Mouse (Mus musculus): ENCODE data around the gene Zdhhc24. TPM values are rescaled to one million over a fixed set of nuclear protein-coding genes. Genes with fewer than 3 reads are reported as not detected.

The Zdhhc24 gene
- total and polyA plus RNA-seq, 3 experiments: 16.7 to 80.4 (median 21.8) TPM

DNA sequence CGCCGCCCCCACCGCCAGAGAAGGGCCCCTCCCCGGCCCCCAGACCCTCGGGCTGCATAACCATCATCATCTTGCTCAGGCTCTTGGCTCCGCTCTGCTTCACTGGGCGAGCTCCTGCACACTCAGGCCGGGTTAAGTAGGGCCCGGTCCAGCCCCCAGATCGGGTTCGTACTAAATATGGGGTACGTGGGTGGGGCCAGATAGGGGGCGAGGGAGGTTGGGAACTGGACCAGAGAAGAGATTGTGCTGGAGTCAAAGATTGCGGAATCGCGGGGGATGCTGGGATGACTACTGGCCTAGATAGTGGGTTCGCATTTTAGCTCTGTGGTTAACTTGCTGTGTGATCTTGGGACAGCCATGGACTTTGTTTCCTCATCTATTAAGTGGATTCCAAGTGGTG, 683 bp upstream of the Zdhhc24 start, which contains the start of gene Actn3:
Actn3 (minus strand) TSS at position 125 of the 400 bp plus-strand sequence.
- DNase-seq: no peak

DNA sequence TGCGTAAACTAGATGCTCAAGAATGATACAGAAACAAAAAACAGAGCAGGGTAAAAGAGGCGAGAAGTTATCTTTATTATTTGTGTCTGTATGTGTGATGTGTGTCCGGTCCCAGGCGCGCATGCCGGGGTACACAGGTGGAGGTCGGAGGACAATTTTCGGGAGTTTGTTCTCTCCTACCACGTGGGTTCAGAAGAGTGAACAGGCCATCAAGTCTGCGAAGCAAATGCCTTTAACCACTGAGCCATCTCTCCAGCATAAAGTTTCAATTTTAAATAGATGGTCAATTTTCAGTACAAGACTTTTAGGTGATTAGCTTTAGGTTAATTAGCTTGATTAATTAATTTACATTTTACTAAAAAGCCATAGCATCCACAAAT, 846 bp downstream of the Zdhhc24 start:
- no peak for DNase-seq

DNA sequence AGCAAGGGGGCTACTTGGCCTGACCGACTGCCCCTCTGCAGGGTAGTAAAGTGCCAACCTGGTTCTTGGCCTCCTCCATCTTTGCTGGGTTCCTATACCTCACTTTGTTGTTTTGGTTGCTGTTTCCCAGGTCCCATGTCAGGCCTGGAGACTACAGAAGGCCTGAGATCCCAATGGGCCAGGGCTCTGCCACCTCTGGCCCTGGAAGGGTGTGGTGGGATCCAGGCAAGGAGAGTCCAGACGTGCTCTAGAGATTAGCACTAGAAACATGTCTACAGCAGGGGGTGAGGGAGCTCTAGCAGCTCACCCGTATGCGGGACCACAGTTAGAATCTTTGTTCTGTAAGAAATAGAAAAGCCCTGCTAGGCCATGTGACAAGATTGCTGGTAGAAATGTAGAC, 5.5 kb downstream of the Zdhhc24 start:
- no peak for DNase-seq

DNA sequence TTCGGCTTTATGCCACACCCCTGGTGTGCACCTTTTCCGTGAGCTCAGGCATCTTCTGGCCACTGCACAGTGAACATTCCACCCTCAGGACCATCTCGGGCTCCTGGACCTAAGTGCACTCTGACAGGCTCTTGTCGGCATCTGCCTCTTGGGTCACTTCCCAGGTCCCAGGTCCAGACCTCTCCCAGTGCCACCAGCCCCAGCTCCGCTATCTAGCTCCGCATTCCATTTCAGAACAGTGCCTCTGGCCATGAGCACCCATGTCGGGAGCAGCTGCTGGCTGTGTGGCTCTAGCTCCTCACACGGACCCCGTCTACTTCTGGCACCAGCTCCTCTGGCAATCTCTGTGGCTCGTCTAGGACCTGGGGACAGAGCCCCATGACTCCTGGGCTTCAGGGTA, 11.3 kb downstream of the Zdhhc24 start:
- DNase-seq: no peak

DNA sequence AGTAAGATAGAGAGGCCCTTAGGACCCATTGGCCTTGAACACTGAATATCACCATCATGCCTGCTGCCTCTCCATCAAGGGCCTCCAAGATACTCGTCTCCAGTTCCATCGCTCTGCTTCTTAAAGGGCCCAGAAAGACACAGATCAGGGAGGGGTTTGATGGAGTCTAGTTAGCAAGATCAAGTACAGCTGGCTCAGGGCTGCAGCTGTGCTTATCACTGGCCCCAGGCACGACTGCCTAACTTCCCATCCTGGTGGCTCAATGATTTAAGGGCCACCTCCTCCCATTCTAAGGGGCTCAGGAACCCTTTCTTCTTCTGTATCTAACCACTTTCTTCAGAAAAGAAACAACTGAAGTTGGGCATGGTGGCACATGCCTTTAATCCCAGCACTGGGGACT, 13.3 kb downstream of the Zdhhc24 start:
- no peak for DNase-seq

DNA sequence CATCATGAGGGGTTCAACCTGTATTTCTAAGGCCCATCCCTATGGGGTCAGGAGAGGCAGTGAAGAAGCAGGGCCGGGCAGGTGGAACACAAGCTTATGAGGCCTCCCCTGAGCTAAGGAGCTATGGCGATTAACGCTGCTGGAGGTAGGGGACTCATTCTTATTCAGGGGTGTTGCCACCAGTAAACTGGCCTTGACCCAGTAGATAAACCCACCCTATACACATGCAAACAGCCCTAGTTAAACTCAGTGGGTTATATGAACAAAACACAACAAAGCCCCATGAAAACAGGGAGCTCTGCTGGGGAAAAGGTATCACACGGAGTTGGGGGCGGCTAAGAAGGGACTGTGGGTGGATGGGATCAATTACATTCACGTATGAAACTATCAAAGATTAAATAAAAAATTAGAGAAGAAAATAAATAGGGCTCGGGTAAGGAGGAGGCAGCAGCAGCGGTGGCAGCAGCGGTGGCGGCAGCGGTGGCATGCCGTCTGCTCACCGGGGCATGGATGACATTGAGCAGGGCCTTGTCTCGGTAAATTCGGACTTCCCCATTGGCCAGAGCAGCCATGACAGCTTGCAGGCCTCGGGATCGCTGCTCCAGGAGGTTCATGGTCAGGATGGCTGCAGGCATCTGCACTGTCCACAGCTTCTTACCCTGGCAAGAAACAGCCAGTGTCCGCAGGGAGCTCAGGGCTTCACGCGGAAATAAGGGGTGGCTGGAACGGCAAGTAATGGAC, 18.5 kb downstream of the Zdhhc24 start:
- DNase-seq: no peak

DNA sequence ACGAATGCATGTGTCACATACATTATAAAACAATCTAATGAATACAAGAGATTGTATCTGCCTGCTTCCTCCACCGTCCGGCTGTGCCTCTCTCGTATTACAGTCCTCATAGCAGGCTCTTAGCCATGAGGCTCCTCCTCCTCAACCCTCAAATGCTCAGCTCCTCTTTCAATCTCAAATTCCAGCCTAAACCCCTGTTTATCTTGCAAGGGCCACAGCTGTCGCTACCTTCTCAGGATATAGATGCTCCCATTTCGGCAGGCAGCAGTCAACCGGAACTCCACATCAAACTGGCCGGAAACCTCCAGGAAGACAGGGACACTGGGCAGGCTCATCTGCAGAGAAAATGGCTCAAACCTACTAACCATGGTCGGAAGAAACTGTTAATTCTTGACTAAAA, 20.5 kb downstream of the Zdhhc24 start:
- no peak for DNase-seq

DNA sequence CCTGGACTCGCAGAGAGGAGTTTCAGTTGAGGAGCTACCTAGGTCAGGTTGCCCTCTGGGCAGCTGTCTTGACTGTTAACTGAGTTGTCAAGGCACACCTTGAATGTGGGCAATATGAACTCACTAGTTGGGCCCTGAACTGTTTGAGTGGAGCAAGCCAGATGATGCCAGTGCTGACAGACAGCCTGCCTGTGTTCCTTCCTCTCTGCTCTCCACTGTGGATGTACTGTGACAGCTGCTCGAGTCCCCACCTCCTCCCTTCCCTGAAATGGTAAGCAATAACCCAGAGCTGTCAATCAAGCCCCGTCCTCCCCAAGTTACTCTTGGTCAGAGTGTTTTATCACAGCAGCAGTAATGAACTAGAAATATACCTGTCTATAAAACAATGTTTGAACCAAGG, 21.4 kb downstream of the Zdhhc24 start:
- no peak for DNase-seq

DNA sequence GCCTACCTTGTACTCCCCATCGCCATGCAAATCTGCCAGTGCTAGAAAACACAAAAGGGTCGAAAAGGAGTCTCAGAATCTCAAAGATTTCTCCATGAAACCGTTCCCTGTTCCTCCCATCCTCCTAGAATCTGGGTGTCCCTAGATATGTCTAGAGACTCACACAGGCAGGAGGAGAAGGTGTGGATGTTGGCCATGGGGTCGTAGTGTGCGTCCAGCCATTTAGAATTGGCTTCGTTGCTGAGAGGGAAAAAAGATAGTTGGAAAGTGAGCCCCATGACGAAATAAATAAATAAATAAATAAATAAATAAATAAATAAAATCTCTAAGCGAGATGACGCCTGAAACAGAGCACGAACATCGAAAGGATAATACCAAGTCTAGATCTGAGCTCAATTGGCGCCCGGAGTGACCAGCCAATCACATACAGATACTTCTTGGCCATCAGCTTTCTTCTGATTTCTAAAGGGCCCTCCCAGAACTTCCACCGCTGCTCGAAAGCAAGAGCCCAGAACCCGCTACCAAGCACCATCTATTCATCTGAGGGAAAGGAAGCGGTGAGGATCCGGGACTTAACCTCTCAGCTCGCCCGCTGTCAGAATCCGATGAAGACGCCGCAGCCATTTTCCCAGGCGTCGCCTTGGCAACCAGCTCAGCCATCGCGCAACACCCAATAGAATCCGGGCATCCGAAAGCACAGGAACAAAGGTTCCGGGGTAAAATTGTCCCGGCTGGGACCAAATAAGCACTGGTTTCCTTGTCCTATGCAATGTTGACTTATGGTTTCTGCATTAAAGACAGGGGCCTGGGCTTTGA, 27.7 kb downstream of the Zdhhc24 start, which contains the start of gene Bbs1:
Bbs1 (minus strand) TSS at position 650 of the 816 bp plus-strand sequence.
- peak; percentile 82 for DNase-seq

DNA sequence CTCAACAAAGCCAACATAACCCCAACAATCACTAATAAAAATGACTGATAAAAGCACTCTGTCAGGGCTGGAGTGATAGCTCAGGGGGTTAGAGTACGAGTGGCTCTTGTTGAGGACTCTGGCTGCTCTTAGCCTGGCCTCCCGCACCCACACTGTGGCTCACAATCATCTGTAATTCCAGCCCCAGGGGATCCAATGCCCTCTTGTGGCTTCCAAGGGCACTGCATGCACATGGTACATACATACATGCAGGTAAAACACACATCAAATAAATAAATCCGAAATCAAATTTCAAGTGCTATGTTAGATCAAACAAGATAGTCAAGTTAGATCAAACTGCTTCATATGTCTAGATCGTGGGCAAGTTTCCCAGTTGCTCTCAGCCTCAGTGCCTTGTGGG, 29.6 kb downstream of the Zdhhc24 start:
- no peak for DNase-seq

DNA sequence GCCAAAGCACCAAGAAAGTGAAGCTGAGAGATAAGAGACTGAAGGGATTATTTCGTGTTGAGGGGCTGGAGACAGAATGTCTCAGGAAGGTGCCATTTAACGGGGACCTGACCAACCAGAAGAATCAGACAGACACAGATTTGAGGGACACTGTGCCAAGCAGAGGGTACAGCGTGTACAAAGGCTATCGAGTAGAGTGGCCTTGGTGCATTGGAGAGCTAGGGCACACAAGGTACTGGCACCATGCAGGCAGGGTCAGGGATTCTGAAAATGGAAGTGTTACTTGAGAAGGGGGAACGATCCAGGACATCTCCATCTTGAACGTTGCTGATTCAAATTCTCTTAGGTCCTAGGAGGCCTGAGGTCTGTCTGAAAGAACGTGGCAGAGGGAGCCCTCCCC, 30.9 kb downstream of the Zdhhc24 start:
- no peak for DNase-seq

DNA sequence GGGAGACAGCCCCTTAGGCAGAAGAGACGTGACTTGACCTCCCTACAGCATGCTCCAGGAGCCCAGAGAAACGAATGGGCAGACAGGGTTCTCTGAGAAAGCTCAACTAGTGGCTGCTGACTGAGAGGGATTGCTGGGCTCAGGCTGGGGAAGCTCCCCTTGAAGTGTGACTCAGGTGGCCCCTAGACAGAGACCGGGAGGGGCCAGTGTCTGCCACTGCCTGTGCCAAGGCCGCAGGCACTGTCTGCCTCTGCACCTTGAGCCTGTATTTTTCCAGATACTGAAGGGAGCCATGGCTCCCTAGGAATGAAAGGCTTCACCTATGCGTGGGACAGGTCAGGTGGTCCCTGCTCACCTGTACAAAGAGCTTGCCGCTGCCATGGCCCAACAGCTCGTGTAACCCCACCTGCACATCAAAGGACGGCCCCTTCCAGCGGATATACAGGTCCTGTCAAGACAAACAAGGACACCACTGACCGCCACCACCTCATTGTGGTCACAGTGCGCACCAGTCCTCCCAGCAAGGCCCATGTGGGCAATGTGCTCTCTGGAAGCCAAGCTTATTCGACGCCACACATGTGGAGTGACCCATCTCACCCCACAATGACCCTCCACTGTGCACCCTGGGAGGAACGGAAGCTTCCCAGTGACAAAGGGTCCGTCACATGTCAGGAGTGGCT, 37.6 kb downstream of the Zdhhc24 start:
- DNase-seq: peak; percentile 76

DNA sequence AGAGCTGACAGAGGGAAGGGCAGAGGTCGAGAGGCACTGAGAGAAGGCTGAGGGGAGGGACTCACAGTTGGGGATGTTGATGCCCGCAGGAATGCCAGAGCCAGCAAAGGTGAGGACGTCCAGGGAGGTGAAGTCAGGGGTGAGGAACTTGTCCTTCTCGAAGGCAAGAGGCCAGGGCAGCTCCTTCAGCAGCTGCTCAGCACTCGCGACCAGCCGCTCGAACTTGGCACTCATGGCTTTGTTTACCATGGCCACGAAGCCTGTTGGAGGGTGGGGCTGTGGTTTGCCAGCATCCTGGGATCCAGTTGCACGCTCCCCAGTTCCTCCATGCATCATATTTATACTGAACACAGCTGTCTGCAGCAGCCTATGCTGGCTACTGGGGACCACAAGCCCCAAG, 38.4 kb downstream of the Zdhhc24 start:
- DNase-seq: no peak

DNA sequence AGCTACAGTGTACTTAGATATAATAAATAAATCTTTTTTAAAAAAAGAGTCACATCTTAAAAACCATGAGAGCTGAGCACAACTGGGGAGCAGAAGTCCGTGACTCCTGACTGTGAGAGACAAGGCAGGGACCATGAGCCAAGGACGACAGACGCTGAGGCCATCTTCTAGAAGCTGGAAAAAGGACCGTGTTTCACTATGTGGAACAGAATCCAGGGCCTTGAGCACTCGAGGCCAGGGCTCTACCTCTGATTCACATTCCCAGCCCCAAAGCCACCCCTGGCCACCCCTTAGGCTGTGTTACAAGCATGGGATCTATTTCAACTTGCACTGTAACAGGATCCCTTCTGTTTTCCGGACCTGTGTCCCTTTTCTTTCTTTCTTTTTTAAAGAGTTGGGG, 41.2 kb downstream of the Zdhhc24 start:
- DNase-seq: peak; percentile 53

DNA sequence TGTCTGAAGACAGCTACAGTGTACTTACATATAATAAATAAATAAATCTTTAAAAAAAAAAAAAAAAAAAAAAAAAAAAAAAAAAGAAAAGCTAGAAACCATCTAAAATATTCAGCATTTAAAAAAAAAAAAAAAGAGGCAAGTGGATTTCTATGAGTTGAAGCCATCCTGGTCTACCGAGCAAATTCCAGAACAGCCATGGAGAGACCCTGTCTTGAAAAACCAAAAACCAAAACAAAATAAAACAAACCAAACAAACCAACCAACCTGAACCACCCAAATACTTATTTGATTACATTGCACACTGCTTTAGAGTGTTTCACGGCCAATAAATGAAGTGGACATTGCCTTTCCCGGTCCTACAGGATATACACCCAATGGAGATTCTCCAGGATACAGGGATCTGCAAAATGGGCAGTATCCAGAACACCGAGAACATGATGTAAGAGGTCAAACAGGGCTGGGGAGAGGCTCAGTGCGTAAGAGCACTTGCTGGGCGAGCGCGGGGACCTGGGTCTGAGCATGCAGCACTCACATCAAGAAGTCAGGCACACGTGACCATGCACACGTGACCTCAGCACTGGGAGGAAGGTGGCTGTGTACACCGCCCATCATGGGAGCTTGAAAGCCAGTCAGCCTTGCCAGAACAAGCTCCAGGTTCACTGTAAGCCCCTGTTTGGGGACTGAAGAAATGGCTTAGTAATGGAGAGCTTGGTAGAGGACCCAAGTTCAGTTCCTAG, 46.8 kb downstream of the Zdhhc24 start:
- DNase-seq: no peak

DNA sequence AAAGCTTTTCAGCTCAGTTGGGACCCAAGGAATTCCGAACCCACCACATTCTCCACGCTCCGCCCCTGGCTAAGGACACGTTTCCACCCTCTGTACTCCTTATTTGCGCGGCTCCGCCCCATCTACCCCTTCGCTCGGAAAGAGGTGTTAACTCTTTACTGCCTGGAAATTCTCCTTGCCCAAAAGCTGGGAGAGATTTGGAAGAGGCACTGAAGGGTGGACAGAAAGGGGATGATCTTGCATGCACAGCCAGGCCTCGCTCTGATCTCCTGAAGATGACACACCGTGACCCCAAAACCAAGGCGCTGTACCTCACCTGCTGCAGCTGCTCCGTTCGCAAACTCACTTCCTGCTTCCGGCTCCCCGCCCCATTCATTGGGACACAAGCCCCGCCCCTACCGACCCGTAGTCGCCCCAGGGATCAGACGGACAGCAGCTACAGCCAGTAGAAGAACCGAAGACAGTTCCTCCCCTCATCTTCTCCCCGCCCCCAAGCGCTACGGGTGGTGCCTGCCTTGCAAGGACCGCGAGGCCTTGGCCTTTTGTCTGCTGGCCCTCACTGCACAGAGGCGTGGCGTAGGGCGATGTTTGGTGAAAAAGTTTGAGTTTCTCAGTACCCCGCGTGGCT, 49.5 kb downstream of the Zdhhc24 start, which contains the start of gene Dpp3:
Dpp3 (minus strand) TSS at position 384 of the 628 bp plus-strand sequence.
- DNase-seq: peak; percentile 99

DNA sequence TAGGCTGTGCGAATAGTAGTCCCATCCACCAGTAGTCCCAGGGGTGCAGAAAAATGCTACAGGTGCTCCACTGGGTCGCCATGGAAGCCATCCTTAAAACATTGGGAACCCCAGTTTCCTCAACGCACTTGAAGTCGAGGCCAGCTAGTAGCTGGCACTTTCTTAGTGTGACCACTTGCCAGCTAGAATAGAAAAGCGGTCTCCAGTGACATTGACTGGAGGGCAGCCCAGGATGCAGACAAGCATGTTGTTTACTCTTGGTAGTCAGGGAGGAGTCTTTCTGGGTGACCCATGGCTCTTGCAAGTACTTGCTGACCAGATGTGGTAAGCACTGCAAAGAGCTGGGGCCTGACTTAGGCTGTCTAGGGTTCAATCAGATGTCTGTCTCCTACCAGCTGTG, 50.3 kb downstream of the Zdhhc24 start:
- DNase-seq: peak; percentile 38

Data from adrenal gland, adult 2 months (tissue).